Mouse (Mus musculus) left cerebral cortex, postnatal 14 days (tissue): ENCODE data around the gene Bach2. TPM values are rescaled to one million over a fixed set of nuclear protein-coding genes. Genes with fewer than 3 reads are reported as not detected.

Source experiments
- DNase-seq, 2 experiments: peaks; one replicate each; pipeline ENCODE4 v3.0.0; 2021 to 2022; ENCODE audit warnings: low spot score in 2 of 2, mixed read lengths in 1 of 2
- intact Hi-C: fragments of 180-260 bp; cut with DNase I; formaldehyde crosslinking; loops from one replicate; pipeline ENCODE4 v1.15.1; 2025
- total RNA-seq, 2 experiments: library from RNA; stranded (reverse); gene quantifications; 2 replicates each; pipeline ENCODE4 v1.2.3; 2021

Bach2 gene
- total RNA-seq, 2 experiments from 2014 or later = 22.4 to 24.8 TPM

DNA sequence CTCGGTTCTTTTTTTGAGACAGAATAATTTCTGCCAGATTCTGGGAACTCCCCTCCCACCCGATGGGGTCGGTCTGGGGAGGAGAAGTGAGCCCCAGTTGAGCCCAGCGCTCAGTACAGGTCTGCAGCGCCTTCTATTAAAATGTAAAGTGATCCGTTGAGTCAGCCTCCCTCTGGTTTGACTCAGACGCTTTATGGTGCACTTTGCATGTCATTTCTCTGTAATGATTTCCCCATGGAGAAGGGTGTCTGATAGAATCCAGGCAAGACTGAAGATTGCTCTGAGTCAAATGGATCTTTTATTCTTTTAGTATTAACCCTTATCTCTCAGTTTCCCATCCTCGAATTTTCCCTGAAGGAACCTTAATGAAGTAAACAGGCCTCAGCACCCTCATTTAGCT lies 244.3 kb downstream of the Bach2 start:
- intact Hi-C loops = no loop called here
- DNase-seq = no peak

DNA sequence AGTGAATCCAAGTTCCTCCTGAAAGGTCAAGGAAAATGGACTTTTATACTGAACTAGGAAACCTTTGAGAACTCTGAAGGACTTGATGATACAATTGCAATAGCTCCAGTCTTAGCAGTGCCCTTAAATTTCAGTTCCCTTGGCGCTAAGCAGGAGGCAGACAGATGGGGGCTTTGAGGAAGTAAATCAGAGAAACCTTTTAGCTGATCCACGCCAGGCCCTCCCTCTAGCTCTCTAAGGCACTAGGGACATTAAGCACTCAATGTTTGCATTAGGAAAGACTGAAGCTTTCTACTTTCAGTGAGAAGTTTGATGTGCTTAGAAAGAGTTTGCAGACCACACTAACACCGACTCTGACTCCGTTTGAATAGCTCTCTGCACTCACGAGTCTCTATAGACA lies 247.2 kb downstream of the Bach2 start:
- no peak for DNase-seq
- intact Hi-C loops = no loop called here

DNA sequence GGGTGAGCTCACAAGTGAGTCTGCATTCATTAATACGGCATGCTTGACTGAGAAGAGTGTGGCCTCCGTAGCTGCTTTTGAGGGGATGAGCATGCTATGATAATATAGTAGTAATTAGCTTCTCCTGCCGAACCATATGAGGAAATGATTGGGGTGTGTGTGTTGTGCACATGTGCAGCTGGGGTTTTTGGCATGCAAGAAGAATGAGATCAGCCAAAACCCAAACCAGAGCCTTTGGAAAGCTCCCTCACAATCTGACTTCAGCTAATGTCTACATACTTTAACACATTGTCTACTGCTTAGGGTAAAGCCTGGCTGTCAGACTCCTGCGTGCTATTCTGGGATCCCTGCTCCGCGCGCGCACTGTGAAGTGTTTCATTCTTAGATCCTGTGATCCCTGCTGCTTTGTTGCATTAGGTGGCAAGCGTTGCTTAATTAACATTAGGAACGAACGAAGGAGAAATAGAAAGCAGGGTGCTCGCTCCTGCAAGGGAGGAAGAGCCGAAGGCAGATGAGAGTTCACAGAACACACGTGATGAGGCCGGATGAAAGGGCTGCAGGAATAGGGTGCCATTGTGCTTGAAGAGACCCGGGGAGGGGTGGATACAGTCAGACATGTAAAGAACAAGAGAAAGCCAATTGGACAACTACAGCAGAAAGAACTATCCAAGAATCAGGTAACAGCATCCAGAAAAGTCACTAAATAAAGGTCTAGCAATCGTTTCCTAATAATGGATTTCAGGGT lies 248.2 kb downstream of the Bach2 start:
- intact Hi-C loops = no loop called here
- DNase-seq = peak; percentile 43 to 49

DNA sequence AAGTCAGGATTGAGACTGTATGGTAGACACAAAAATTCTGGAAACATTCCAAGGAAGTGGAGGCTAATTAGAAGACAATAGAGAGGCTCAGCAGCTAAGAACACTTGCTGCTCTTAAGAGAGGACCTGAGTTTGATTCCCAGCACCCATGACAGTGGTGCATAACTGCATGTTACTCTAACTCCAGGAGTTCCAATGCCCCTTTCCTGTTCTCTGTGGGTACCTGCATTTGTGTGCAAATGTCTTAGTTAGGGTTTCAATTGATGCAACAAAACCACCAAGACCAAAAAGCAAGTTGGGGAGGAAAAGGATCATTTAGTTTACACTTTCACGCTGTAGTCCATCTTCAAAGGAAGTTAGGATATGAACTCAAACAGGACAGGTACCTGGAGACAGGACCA lies 250.6 kb downstream of the Bach2 start:
- intact Hi-C loops = no loop called here
- no peak for DNase-seq

DNA sequence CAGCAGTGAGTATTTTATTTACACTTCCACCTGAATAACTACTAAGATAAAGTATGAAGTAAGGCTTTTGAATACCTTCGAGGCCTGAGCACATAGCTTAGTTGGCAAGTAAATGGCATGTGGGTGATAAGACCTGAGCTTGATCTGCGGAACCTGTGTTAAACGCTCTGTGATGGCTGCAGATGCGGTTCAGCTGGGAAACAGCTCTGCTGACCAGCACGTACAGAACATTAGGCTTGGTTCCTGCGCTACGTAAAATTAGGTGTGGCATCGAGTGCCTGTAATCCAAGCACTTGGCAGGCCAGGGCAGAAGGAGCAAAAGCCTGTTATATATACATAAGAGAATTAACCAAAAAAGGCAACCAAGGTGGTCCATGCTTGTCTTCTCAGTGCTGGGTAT lies 252.6 kb downstream of the Bach2 start:
- intact Hi-C loops = no loop called here
- DNase-seq = no peak

DNA sequence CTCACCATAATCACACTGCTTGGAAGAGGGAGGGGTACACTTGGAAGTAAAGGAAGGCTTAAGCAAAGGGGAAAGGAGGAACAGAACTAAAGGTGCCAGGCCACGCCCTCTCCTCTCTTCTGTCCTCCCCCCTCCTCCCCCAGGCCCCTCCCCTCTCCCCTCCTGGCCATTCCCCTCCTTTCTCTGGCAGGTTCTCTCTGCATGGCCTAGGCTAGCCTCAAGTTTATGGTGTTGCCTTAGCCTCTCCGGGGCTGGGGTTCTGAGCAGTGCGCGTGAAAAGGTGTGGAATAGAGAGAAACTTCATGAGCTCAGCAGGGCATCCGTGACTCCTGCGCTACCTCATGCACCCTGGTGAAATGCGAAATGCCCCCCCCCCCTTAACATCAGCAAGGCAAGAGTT lies 254.2 kb downstream of the Bach2 start:
- intact Hi-C loops = no loop called here
- DNase-seq = no peak

DNA sequence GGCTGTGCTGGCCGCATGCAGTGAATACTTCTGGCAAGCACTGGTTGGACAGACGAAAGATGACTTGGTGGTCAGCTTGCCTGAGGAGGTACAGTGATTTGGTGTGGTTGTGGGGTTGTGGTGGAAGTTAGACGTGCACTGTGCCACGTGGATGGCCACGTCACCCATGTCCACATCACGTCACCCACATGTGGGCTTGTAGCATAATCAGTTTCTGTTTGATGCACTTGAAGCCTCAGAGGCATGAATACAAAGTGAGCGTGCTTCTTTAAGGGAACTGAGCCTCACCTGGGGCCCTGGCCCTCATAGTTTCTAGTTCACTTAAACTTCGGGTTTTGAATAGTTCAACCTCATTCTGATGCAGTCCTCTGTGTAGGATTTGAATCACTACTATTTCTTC lies 263.2 kb downstream of the Bach2 start:
- intact Hi-C loops = no loop called here
- DNase-seq = no peak

DNA sequence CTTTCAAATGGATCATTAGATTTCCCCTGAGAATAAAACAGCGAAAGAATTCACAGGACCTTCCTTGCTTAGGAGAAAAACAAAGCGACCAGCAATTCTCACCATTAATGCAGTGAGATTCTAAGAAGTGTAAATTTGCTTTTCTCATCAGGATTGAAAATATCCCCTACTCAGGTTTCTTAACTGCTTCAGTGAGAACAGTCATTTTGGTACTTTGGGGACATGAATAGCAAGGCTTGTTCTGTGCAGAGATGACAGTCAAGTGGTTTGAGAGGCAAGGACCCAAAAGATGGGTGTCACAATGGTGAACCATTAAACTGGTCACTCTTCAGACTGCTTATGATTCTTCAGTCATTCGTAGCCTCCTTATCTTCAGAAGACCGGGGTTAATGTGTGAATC lies 263.6 kb downstream of the Bach2 start:
- intact Hi-C loops = no loop called here
- DNase-seq = no peak

DNA sequence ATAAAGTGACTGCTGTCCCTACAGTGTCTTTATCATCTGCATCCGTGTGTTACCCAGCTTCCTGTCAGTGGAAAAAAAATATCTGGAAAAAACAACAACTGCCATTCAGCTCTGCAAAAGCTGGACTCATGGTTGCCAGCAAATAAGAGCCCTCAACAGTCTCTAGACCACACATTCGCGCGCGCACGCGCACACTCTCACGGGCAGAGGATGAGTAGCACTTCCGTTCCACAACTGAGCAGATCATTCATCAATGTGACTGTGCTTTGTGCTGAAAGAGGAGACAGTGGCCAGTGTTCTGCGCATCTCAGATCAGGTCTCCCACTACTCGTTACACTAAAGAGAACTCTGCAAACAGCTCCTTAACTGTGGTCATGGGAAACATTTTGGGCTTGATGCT lies 265.6 kb downstream of the Bach2 start:
- intact Hi-C loops = no loop called here
- DNase-seq = no peak

DNA sequence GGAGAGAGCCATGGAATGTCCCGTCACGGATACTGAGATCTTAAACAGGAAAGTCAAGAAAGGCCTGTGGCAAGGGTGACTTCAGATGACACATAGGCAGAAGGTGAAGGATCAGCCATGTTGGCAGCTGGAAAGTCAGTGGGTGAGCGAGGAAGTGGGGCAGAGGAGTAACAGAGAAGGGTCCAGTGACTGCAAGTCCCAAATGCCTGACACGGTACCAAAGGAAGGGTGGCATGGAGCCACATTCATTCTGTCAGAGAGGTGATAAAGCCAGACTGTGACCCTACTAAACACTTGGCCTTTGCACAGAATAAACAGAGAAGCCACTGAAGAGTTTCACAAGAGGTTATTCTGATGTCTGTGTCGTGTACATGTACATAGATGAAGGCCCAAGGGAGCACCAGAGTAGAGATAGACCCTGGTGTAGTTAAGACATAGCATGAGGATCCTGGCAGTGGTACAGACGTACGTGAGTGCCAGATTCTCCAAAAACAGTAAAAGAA lies 267.8 kb downstream of the Bach2 start:
- intact Hi-C loops = no loop called here
- DNase-seq = no peak

DNA sequence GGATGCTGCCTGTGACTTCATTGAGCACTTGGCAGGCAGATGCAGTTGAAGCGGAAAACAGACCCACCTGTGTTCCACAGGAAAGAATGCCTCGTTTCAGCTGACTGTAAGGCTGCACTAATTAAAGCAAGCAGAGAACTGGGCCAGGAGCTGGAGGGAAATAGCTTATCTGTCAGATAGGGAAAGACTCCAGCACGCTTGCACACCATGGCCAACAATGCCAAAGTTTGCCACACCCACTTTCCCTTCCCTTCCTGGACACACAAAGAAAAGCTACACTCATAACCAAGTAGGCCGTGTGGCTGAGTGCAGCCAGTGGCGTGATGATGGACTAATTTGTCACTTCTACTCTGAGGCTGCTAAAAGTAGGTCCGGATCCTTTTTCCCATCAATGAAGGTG lies 268.4 kb downstream of the Bach2 start:
- intact Hi-C loops = no loop called here
- DNase-seq = no peak

DNA sequence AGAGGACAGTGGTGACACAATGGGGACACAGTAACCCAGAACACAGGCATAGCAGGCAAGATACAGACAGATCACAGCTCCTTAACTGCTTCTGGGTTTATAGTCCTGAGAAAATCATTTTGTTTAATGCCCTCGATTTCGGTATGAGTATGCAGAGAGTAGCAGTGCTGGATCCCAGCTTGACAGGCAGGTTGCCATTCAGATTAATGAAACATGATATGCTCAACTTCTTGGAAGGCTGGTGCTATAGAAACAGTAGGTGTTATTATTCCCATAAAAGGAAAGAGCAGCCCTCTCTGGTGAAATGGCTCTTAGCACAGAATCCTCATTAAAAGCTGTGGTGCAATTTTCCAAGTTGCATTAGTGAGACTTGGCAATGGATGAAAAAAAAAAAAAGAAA lies 270.0 kb downstream of the Bach2 start:
- no peak for DNase-seq
- intact Hi-C loops = no loop called here

DNA sequence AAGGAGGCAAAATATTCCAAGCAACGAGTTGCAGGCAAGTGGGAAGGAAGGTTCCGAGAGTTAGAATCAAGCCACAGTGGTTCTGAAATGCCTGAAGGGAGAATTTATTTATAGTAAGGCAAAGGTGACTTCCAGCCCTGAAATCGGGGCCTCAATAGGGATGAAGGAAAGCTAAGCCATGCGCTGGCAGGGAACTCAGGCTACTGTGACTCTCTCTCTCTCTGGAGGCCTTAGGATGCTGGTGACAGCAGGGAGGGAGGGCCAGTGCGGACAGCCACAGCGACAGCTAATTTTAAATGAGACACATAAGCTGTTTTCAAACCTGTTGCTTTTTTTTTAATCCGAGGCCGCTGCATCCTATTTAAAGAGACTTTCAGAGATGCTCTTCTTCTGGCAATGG lies 270.4 kb downstream of the Bach2 start:
- no peak for DNase-seq
- intact Hi-C loops = no loop called here

DNA sequence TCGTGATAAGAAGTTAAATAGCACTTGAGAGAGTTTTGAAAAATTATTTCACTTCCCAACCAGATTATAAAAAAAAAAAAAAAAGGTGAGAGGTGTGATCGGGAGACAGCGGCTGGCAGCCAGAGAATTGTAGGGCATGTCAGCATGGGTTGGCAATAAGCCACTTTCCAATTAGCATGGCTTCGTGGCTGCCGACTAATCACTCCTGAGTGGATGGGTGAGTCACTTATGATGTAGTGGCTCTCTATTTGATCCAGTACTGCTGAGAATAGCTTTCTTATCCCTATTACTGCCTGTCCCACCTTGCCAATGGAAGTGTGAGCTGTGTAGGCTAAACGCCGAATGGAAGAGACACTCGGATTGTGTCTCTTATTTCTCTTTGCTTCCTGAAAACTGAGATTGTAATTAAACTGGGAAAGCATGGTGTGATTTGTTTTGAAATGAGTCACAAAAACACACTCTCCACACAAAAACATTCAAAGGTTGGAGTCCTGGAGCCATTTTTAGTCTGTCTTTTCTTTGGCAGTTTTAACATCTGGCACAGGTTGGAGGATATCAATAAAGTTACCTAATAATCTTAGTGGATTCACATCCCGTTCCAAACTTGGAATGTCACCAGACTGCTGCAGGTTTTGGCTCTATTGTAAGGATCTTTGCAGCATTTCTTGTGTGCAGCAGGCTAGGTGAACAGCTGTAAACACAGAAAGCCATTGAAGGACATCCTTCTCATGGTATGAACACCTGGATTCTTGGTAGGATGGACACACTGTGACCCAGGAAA lies 271.4 kb downstream of the Bach2 start:
- intact Hi-C loops = no loop called here
- no peak for DNase-seq

DNA sequence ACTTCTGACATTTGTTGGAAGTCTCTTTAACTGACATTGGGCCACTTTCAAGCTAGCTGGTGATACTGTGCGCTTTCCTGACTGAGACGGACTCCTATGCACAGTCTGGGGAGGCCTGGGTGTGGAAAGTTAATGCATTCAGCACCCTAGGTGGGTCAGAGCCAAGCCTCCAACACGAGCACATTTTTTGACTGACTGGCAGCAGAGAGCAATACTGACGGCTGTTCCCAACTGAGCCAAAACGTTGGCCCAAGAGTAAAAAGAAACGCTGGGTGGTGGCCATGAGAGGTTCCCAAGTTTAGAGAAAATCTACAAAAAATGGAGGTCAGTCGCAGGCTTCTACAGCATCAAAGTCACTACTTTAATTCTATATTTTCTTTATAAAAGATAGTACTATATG lies 272.3 kb downstream of the Bach2 start:
- intact Hi-C loops = no loop called here
- no peak for DNase-seq

DNA sequence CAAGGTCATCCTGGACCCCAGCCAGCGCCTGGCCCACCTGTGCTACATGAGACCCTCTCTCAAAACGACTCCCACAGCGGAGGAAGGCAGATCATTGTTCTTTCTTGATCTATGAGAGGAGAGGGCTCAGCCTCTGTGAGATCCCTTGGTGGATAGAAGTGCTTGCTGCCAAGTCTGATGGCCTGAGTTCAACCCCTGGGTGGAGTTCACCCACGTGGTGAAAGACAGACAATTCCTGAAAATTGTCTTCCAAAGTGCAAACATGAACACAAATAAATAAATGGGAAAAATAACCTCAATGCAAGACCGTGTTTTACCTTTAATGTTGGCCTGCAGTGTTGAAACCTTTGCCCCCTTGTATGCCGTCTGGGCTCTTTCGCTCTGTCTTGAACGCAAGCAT lies 277.5 kb downstream of the Bach2 start:
- DNase-seq = no peak
- intact Hi-C loops = no loop called here

DNA sequence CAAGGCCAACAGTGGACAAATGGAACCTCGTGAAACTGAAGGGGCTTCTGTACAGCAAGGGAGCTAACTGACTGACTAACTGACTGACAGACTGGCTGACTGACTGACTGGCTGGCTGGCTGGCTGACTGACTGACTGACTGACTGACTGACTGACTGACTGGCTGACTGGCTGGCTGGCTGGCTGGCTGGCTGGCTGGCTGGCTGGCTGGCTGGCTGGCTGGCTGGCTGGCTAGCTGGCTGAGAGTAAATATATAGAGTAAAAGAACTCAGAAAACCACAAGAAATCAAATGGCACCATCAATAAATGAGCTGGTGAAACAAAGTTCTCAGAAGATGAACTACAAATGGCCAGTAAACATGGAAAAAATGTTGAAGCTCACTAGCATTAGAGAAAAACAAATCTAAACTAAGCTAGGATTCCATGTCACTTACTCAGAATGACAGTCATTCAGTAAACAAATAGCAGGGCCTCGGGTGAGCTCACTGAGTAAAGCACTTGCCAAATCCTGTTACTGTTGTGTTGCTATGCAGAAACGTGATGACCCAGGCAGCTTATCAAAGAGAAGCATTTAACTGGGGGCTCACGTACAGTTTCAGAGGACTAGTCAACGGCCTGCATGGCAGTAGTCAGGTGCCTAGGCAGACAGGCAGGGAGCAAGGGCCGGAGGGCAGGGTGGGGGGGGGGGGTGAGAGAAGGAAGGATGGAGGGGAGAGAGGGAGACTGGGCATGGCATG lies 280.4 kb downstream of the Bach2 start:
- intact Hi-C loops = no loop called here
- no peak for DNase-seq

DNA sequence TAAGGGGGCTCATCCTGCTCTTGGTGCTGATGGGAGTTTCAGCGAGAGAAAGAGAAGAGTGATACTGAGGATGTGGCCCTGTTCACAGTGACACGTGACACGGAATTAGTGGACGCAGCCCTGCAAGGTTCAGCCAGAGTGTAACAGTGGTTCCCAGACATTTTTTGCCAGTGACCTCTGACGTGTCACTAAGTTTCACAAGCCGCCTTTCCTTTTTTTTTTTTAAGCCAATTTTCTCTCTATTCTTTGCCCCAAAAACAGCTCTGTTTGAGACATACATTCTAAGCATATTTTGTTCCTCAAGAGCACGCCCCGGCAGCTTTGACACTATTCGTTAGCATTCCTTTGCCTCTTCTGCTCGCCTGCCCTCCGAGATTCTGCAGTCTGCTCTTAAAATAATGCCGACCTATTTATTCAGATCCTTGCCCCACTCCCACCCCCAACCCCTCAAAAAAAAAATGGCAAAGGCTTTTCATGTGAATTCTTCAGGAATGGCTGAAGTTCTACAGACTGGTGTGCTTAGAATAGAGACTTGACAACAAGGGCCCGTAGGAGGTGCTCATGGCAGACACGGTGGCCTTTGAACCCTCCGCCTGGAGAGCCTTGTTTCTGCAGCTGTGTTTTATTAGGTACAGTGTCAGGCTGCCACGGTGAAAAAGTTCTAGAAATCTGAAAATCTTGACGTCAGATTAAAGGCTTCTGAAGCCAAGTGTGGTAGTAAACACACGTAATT lies 282.2 kb downstream of the Bach2 start:
- DNase-seq = no peak

DNA sequence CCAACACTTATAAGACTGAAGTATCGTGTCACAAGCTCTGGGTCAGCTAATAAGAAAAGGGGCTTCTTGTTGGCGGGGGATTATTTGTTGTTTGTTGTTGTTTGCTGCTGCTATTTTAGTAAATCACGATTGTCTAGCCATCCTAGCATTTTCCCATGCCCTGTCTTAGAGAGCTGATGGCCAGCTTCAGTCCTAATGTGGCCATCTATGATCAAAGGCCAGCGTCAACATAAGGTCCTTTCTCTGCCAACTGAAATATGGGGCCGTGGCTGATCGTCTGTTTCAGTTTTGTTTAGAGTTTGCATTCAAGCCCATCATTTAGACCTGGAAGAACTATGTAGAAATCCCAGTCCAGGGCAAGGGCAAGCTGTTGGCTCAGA lies 282.7 kb downstream of the Bach2 start:
- intact Hi-C loops = no loop called here
- DNase-seq = no peak

More for the DNA sequence above, 282.2 kb downstream of the Bach2 start:
- intact Hi-C loops = no loop called here

DNA sequence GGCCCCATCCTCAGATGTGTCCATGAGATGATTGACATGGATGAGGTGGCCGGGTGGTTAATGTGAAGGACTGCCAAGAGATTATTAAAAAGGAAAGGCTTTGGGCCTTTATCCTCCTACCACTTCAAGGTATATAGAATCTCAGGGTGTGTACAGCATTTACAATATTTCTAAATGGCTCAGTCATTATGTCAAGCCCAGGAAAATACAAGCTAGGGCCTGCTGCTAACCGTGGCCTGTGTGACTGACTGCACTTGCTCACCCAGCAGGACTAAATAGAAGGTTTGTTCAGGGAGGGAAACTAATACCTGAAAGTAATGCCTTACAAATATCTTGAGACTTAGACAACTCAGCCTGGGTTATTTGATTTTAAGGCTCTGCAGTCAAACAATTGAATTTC lies 283.4 kb downstream of the Bach2 start:
- intact Hi-C loops = no loop called here
- DNase-seq = no peak
